Mouse (Mus musculus) liver, embryonic 11.5 days (tissue): ENCODE results near the gene Nos2. TPM values are rescaled to one million over a fixed set of nuclear protein-coding genes. Genes with fewer than 3 reads are reported as not detected.

ENCODE experiments used
- ATAC-seq: fragments of 200-750 bp; cut with Nextera tagmentation; replicated peaks from 2 replicates; pipeline ENCODE4 v1.8.0; 2017; ENCODE audit warnings: moderate number of reproducible peaks, mild to moderate bottlenecking, moderate TSS enrichment, moderate library complexity; ENCODE audit not compliant: low FRiP score
- DNase-seq: peaks from one replicate; pipeline ENCODE4 v3.0.0-alpha.2; 2017; ENCODE audit warnings: low spot score
- H3K27ac ChIP-seq: fragments of 300-500 bp; sonication (generic); 2 replicates; pipeline ENCODE4 v1.5.1; 2014; ENCODE audit warnings: mild to moderate bottlenecking, low read depth, low read length, control low read depth
- H3K27me3 ChIP-seq: fragments of 300-500 bp; sonication (generic); replicated peaks from 2 replicates; pipeline ENCODE4 v1.6.1; 2014; ENCODE audit warnings: low read length, mixed read lengths; ENCODE audit not compliant: control insufficient read depth, insufficient read depth
- H3K36me3 ChIP-seq: fragments of 300-500 bp; sonication (generic); 2 replicates; pipeline ENCODE4 v1.6.1; 2014; ENCODE audit warnings: mild to moderate bottlenecking, low read length, moderate library complexity, mixed read lengths; ENCODE audit not compliant: control insufficient read depth, insufficient read depth
- H3K4me1 ChIP-seq: fragments of 300-500 bp; sonication (generic); replicated peaks from 2 replicates; pipeline ENCODE4 v1.6.1; 2014; ENCODE audit warnings: low read length, mixed read lengths; ENCODE audit not compliant: control insufficient read depth, insufficient read depth
- H3K4me2 ChIP-seq: fragments of 300-500 bp; sonication (generic); 2 replicates; pipeline ENCODE4 v1.6.1; 2014; ENCODE audit warnings: mild to moderate bottlenecking, control low read depth, moderate library complexity
- H3K4me3 ChIP-seq: fragments of 300-500 bp; sonication (generic); 2 replicates; pipeline ENCODE4 v1.5.1; 2014; ENCODE audit warnings: low read depth, low read length, control low read depth
- H3K9ac ChIP-seq: fragments of 300-500 bp; sonication (generic); 2 replicates; pipeline ENCODE4 v1.6.1; 2014; ENCODE audit warnings: low read depth, low read length, control low read depth
- H3K9me3 ChIP-seq: fragments of 300-500 bp; sonication (generic); 2 replicates; pipeline ENCODE4 v1.6.1; 2016; ENCODE audit warnings: low read length, inconsistent platforms, mixed read lengths; ENCODE audit not compliant: control insufficient read depth
- WGBS: fragments of 180-500 bp; shearing (Covaris S2); extraction: QIAGEN DNeasy Blood & Tissue Kit; methylation state at CpG from one replicate; pipeline ENCODE4 v1.1.7; 2014; 5-methylcytosine and 5-hydroxymethylcytosine counted together
- polyA plus RNA-seq: library from polyadenylated mRNA; unstranded; fragments of >200 nt; fragmentation: Nextera tagmentation; extraction: Ambion mirVana; gene quantifications from 2 replicates; pipeline ENCODE4 v1.2.1, GENCODE M21; 2014

The Nos2 gene
- polyA plus RNA-seq, 1 experiment from 2014 or later: 0.21 TPM

GRCm38 (mm10) chr11:78935178-78935577 is 14.6 kb downstream of the Nos2 start:
- H3K4me1 ChIP-seq: no peaks in the 10 kb centered on the region
- no peak overlapping the region for H3K9ac ChIP-seq
- no peaks in the 10 kb centered on the region for H3K9me3 ChIP-seq
- no peaks in the 10 kb centered on the region for H3K36me3 ChIP-seq
- H3K4me3 ChIP-seq: no peak overlapping the region
- ATAC-seq: no peak
- 60% methylated on average over 6 of the region's 6 CpGs for WGBS
- H3K27me3 ChIP-seq: 0 out of 2 replicates have a peak, but pooled peaks cover 3% of the 10 kb centered on the region
- no peak overlapping the region for H3K27ac ChIP-seq
- no peak for DNase-seq
- no peak overlapping the region for H3K4me2 ChIP-seq

- no peaks in the 10 kb centered on the region for H3K27me3 ChIP-seq
- 87% methylated on average over 1 of the region's 1 CpGs for WGBS
- no peak overlapping the region for H3K27ac ChIP-seq
- no peak overlapping the region for H3K4me2 ChIP-seq
- H3K4me3 ChIP-seq: no peak overlapping the region
- no peaks in the 10 kb centered on the region for H3K36me3 ChIP-seq
- ATAC-seq (no peak), DNase-seq (no peak)
- H3K4me1 ChIP-seq: no peaks in the 10 kb centered on the region
- H3K9ac ChIP-seq: no peak overlapping the region
- H3K9me3 ChIP-seq: no peaks in the 10 kb centered on the region
Measured at GRCm38 (mm10) chr11:78943083-78943482, 22.5 kb downstream of the Nos2 start.

GRCm38 (mm10) chr11:78950365-78950764 is 29.8 kb downstream of the Nos2 start:
- H3K36me3 ChIP-seq: no peaks in the 10 kb centered on the region
- H3K9me3 ChIP-seq: no peaks in the 10 kb centered on the region
- no peaks in the 10 kb centered on the region for H3K4me1 ChIP-seq
- no peak overlapping the region for H3K9ac ChIP-seq
- H3K4me3 ChIP-seq: no peak overlapping the region
- no peak overlapping the region for H3K4me2 ChIP-seq
- no peak overlapping the region for H3K27ac ChIP-seq
- 79% methylated on average over 8 of the region's 8 CpGs for WGBS
- no peak for ATAC-seq
- H3K27me3 ChIP-seq: peaks cover 18% of the 10 kb centered on the region
- DNase-seq: no peak

- no peaks in the 10 kb centered on the region for H3K36me3 ChIP-seq
- H3K27me3 ChIP-seq: peaks cover 18% of the 10 kb centered on the region
- DNase-seq: peak; percentile 52
- ATAC-seq: no peak
- no peak overlapping the region for H3K9ac ChIP-seq
- WGBS: 9% methylated on average over 17 of the region's 17 CpGs
- no peaks in the 10 kb centered on the region for H3K4me1 ChIP-seq
- H3K4me3 ChIP-seq: no peak overlapping the region
- H3K27ac ChIP-seq: no peak overlapping the region
- H3K4me2 ChIP-seq: no peak overlapping the region
- H3K9me3 ChIP-seq: no peaks in the 10 kb centered on the region
Measured at GRCm38 (mm10) chr11:78952467-78952866, 31.9 kb downstream of the Nos2 start.

- Histone ChIP-seq H3K9me3 (no peaks in the 10 kb centered on the region), H3K27me3 (peaks cover 27% of the 10 kb centered on the region), H3K27ac (no peak overlapping the region), H3K9ac (no peak overlapping the region), H3K4me1 (no peaks in the 10 kb centered on the region), H3K4me3 (no peak overlapping the region), H3K36me3 (no peaks in the 10 kb centered on the region), H3K4me2 (no peak overlapping the region)
- peak; percentile 65 for DNase-seq
- no peak for ATAC-seq
- WGBS: 10% methylated on average over 7 of the region's 7 CpGs
Measured at GRCm38 (mm10) chr11:78956260-78956659, 35.7 kb downstream of the Nos2 start.

DNA sequence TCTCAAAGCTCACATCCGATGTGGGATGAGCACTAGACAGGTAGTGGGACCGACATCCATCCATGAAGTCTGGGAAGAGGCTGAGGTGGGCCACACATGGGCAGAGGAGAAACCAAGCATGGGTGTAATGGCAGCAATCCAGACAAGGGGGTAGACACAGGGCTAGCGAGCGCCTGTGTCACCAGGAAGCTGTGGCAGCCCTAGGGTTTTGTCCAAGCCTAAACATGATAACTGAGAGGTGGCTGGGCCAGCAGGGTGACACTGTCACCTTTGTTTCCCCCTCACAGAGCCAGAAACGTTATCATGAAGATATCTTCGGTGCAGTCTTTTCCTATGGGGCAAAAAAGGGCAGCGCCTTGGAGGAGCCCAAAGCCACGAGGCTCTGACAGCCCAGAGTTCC is 38.8 kb downstream of the Nos2 start:
- Histone ChIP-seq H3K36me3 (no peaks in the 10 kb centered on the region), H3K4me1 (no peaks in the 10 kb centered on the region), H3K9me3 (no peaks in the 10 kb centered on the region), H3K4me2 (no peak overlapping the region), H3K9ac (no peak overlapping the region), H3K4me3 (no peak overlapping the region), H3K27me3 (peaks cover 8% of the 10 kb centered on the region; the same call in 1 of the 2 replicates), H3K27ac (no peak overlapping the region)
- 60% methylated on average over 8 of the region's 8 CpGs for WGBS
- ATAC-seq (no peak), DNase-seq (no peak)

- H3K27me3 ChIP-seq: peaks cover 8% of the 10 kb centered on the region; the same call in 1 of the 2 replicates
- H3K27ac ChIP-seq: no peak overlapping the region
- 61% methylated on average over 5 of the region's 5 CpGs for WGBS
- no peaks in the 10 kb centered on the region for H3K4me1 ChIP-seq
- no peak overlapping the region for H3K4me2 ChIP-seq
- no peak overlapping the region for H3K4me3 ChIP-seq
- no peaks in the 10 kb centered on the region for H3K9me3 ChIP-seq
- ATAC-seq (no peak), DNase-seq (no peak)
- H3K36me3 ChIP-seq: no peaks in the 10 kb centered on the region
- no peak overlapping the region for H3K9ac ChIP-seq
Measured at GRCm38 (mm10) chr11:78959841-78960520, 39.4 kb downstream of the Nos2 start.

- Histone ChIP-seq H3K9me3 (no peaks in the 10 kb centered on the region), H3K27me3 (peaks cover 8% of the 10 kb centered on the region; the same call in 1 of the 2 replicates), H3K9ac (no peak overlapping the region), H3K27ac (no peak overlapping the region), H3K36me3 (no peaks in the 10 kb centered on the region), H3K4me3 (no peak overlapping the region), H3K4me1 (no peaks in the 10 kb centered on the region), H3K4me2 (no peak overlapping the region)
- 29% methylated on average over 5 of the region's 5 CpGs for WGBS
- DNase-seq (no peak), ATAC-seq (no peak)
Measured at GRCm38 (mm10) chr11:78961221-78961620, 40.6 kb downstream of the Nos2 start.

GRCm38 (mm10) chr11:78967371-78967770 is 46.8 kb downstream of the Nos2 start:
- Histone ChIP-seq H3K4me2 (no peak overlapping the region), H3K9ac (no peak overlapping the region), H3K27ac (no peak overlapping the region), H3K36me3 (no peaks in the 10 kb centered on the region), H3K27me3 (no peaks in the 10 kb centered on the region), H3K4me3 (no peak overlapping the region), H3K4me1 (peaks cover 4% of the 10 kb centered on the region; the same call in 1 of the 2 replicates), H3K9me3 (no peaks in the 10 kb centered on the region)
- no peak for DNase-seq
- WGBS: 22% methylated on average over 4 of the region's 4 CpGs
- ATAC-seq: peak; percentile 43; the same call in 1 of the 2 replicates
